Mouse (Mus musculus) liver, adult 2 months (tissue): Measurements from ENCODE around the gene Dbnl.

Source experiments
- CTCF ChIP-seq: fragments of 200-500 bp; IDR thresholded peaks from 2 replicates; pipeline ENCODE4 v1.5.1; 2011; ENCODE audit warnings: low read depth, low read length, control low read depth
- POLR2A ChIP-seq: fragments of 200-500 bp; IDR thresholded peaks from 2 replicates; pipeline ENCODE4 v1.6.1; 2011; ENCODE audit warnings: low read length, control low read depth; ENCODE audit not compliant: insufficient read depth; ENCODE audit errors: extremely low read depth

- no peak for TF ChIP-seq POLR2A
- no peak for TF ChIP-seq CTCF
These were observed 7.0 kb downstream of the Dbnl start for GRCm38 (mm10) chr11:5795290-5795689.
